Mouse (Mus musculus) brown adipose tissue, adult 24 weeks (tissue): Measurements from ENCODE around the gene Pdhx. TPM values are rescaled to one million over a fixed set of nuclear protein-coding genes. Genes with fewer than 3 reads are reported as not detected.

Experiments
- H3K27ac ChIP-seq: fragments of 200-500 bp; replicated peaks from 2 replicates; pipeline ENCODE4 v1.5.1; 2012; ENCODE audit warnings: low read depth, mild to moderate bottlenecking, low read length
- H3K4me1 ChIP-seq: fragments of 200-500 bp; 2 replicates; pipeline ENCODE4 v1.6.1; 2012; ENCODE audit warnings: low read length, mixed read lengths; ENCODE audit not compliant: control insufficient read depth, insufficient read depth, insufficient read length
- H3K4me3 ChIP-seq: fragments of 200-500 bp; 2 replicates; pipeline ENCODE4 v1.5.1; 2012; ENCODE audit warnings: low read depth, mild to moderate bottlenecking, low read length, moderate library complexity; ENCODE audit not compliant: insufficient read depth
- polyA plus RNA-seq: library from polyadenylated mRNA; stranded (reverse); fragments of >200 nt; gene quantifications from 2 replicates; pipeline ENCODE4 v1.2.4, GENCODE M21; 2012; ENCODE audit not compliant: missing spikeins, insufficient read depth, insufficient read length

Gene Pdhx
- polyA plus RNA-seq, 1 experiment = 131 TPM

- Histone ChIP-seq H3K4me1 (no peaks in the 10 kb centered on the region), H3K27ac (no peak overlapping the region), H3K4me3 (no peak overlapping the region)
Measured at GRCm38 (mm10) chr2:103018817-103019494, 54.4 kb downstream of the Pdhx start.

DNA sequence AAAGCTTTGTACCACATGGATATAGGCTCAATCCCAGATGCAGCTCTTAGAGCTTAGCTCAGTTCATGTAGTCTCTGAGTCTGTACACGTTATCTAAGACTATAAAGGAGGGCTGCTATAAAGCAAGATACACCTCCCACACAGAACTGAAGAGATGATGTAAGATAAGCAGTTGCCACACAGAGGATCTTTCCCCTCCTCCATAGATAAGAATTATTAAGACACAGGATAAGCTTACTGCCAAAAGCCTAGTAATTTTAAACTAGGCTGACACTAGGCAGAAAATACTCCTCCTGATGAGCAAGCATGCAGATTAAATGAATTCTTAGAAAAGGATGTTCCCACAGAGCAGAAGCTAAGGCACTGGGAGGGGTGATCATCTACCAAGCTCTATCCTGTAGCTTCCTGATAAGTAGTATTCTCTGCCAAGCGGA, 55.9 kb downstream of the Pdhx start:
- no peaks in the 10 kb centered on the region for H3K4me1 ChIP-seq
- no peak overlapping the region for H3K27ac ChIP-seq

GRCm38 (mm10) chr2:103016089-103016488, 57.2 kb downstream of the Pdhx start:
- Histone ChIP-seq H3K4me3 (no peak overlapping the region), H3K27ac (no peak overlapping the region), H3K4me1 (no peaks in the 10 kb centered on the region)

More for the DNA sequence above, 55.9 kb downstream of the Pdhx start:
- H3K4me3 ChIP-seq = no peak overlapping the region

DNA sequence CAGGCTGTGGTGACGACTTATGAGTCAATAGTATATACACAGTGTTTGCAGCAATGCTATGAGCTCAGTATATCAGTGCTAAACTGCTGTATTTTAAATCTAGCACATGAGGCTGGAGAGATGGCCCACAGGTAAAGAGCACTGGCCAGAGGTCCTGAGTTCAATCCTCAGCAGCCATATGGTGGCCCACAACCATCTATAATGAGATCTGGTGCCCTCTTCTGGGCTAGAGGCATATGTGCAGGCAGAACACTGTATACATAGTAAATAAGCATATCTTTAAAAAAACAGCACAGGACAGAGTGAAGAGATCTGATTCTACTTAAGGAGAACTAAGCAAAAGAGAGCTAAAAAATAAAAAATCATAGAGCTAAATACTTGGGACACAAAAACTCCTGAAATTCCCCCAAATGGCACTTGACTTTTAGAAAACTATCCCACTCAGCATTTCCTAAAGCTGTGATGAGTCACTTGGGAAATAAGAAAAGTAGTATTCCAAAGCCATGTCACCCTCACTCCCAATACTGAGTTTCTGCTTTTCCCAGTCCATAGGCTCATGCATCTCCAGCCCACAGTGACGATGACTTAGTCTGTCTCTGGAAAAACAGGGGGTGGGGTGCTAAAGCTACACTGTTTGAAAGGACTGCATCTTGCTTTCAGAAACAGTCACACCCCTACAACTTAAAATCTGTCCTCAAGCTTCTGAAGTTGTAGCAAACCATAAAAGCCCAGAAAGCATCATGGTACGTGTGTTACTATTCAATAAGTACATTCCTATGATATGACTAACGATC, 60.3 kb downstream of the Pdhx start:
- H3K4me1 ChIP-seq = no peaks in the 10 kb centered on the region; the same call in 1 of the 2 replicates
- no peak overlapping the region for H3K4me3 ChIP-seq
- no peak overlapping the region for H3K27ac ChIP-seq

DNA sequence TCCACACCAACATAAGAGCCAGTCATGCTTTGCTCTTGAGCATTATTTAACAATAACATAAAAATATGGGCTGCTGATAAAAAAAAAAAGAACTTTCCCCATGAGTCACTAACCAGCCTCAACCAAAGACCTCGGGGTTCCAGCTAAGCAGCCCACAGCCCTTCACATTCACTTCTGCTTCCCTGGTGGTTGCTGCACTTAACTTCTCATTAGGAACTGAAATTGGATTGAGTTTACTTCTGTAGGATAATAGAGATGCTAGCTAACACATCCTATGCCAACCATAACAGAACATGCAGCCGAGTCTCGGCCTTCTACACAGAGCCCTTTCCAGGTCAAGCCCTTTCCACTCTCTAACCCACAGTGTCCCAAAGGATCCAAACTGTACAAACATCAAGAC, 65.1 kb downstream of the Pdhx start:
- Histone ChIP-seq H3K4me1 (no peaks in the 10 kb centered on the region; the same call in 1 of the 2 replicates), H3K4me3 (no peak overlapping the region)

GRCm38 (mm10) chr2:103004599-103004998, 68.7 kb downstream of the Pdhx start:
- Histone ChIP-seq H3K4me1 (no peaks in the 10 kb centered on the region), H3K27ac (no peak overlapping the region), H3K4me3 (no peak overlapping the region)

More for the DNA sequence above, 65.1 kb downstream of the Pdhx start:
- H3K27ac ChIP-seq = no peak overlapping the region; the same call in 1 of the 2 replicates

GRCm38 (mm10) chr2:102999153-102999575, 74.1 kb downstream of the Pdhx start:
- Histone ChIP-seq H3K4me3 (no peak overlapping the region), H3K27ac (no peak overlapping the region), H3K4me1 (no peaks in the 10 kb centered on the region)

GRCm38 (mm10) chr2:102998356-102998755, 75.0 kb downstream of the Pdhx start:
- Histone ChIP-seq H3K4me3 (no peak overlapping the region), H3K4me1 (no peaks in the 10 kb centered on the region), H3K27ac (no peak overlapping the region)

- H3K27ac ChIP-seq = no peak overlapping the region
Measured at GRCm38 (mm10) chr2:102997874-102998273, 75.4 kb downstream of the Pdhx start.

DNA sequence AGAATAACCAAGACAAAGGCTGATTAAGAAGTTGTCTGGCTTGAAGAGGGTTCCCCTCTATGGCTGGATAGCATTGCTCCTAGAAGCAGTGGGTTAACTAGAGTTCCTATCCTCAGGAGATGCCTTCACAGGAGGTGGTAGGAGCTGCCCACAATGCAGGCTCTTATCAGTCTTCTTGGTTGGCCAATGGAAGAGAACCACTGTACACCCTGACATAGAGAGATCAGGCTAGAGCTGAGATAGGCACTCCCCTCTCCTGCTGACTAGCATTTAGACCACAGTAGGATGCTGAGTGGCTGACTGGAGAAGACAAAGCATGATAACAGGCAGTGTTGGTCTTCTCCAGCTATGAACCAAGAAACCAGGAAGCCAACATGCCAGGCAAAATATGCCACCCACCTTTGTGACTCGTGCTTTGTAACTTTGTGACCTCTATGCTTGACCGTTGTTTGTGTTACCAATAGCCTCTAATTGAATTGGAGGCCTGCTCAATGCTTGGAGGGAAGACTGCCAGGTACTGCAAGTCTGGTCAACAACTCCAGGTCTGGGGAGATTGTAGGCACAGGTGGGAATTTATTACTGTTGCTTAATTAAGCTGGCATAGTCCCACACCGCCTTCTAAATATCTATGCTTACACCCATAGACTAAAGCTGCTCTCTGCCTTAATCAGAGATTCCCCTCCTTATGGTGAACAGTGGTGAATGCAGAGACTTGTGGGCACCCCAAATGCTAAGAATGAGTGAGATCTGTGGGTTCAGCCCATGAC, 79.3 kb downstream of the Pdhx start:
- no peak overlapping the region for H3K27ac ChIP-seq
- H3K4me3 ChIP-seq = no peak overlapping the region
- no peaks in the 10 kb centered on the region for H3K4me1 ChIP-seq

More at GRCm38 (mm10) chr2:102997874-102998273, 75.4 kb downstream of the Pdhx start:
- Histone ChIP-seq H3K4me3 (no peak overlapping the region), H3K4me1 (no peaks in the 10 kb centered on the region)

DNA sequence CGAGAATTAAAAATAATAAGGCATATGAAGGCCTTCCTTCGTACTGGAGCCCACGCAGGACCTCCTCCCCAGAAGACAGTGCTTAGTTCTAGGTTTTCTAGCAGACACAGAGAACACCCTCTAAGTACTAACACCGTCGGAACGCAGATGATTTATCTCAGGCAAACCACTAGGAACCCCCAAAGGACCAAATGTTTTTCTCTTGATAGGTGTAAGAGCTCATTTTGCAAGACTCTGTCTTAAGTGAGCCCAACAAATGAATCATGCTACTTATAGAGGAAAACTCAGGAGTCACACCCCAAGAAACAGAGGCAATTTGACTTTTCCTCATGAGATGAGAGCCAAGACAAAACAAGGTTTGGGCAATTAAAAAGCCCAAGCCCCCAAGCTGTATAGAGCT, 80.9 kb downstream of the Pdhx start:
- H3K4me1 ChIP-seq = no peaks in the 10 kb centered on the region
- H3K4me3 ChIP-seq = no peak overlapping the region
- no peak overlapping the region for H3K27ac ChIP-seq

GRCm38 (mm10) chr2:102990301-102990702, 83.0 kb downstream of the Pdhx start:
- Histone ChIP-seq H3K27ac (no peak overlapping the region), H3K4me1 (no peaks in the 10 kb centered on the region; the same call in 1 of the 2 replicates), H3K4me3 (no peak overlapping the region)

DNA sequence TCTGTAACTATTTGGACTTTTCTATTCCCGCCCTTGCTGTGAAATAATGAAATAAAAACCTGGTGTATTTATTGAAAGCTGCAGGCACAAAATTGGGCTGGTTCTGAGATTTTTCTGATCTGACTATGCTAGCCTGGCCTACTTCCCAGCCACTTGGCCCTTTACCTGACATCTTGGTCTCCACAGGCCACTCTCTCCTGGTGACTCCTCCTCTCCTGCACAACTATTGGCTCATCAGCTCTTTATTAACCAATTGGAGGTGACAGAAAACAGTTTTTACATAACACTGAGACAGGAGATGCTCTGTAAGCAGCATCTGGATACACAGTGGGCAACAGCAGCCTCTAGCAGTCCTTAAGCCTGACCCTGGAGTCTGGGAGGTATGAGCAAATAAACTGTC, 83.9 kb downstream of the Pdhx start:
- H3K4me1 ChIP-seq = no peaks in the 10 kb centered on the region; the same call in 1 of the 2 replicates
- no peak overlapping the region for H3K4me3 ChIP-seq
- H3K27ac ChIP-seq = no peak overlapping the region

DNA sequence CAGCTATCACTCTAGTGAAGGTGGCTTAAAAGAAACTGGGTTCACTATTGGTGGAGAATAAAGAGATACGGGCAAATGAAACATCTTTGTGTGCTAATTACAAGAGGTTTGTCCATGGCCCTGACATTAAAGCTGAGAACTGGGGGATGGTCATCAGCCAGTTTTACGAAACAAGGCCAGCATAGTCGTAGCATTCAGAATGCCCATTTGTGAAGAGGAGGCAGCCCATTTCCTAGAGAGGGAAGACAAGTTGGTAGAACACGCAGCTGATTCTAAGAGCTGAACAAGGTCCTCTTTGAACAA, 85.7 kb downstream of the Pdhx start:
- H3K4me1 ChIP-seq = no peaks in the 10 kb centered on the region; the same call in 1 of the 2 replicates
- H3K27ac ChIP-seq = no peak overlapping the region
- H3K4me3 ChIP-seq = no peak overlapping the region
